Mouse (Mus musculus) testis, adult 2 months (tissue): ENCODE data around the gene Fam107b.

Experiments
- CTCF ChIP-seq: fragments of 200-500 bp; IDR thresholded peaks from 2 replicates; pipeline ENCODE4 v1.5.1; 2012; ENCODE audit warnings: low read depth, mild to moderate bottlenecking, inconsistent platforms, low read length, moderate library complexity; ENCODE audit not compliant: control insufficient read depth, insufficient read depth, insufficient replicate concordance
- POLR2A ChIP-seq: fragments of 200-500 bp; IDR thresholded peaks from 2 replicates; pipeline ENCODE4 v1.6.1; 2012; ENCODE audit warnings: low read depth, mild to moderate bottlenecking, inconsistent platforms, low read length, moderate library complexity; ENCODE audit not compliant: control insufficient read depth

DNA sequence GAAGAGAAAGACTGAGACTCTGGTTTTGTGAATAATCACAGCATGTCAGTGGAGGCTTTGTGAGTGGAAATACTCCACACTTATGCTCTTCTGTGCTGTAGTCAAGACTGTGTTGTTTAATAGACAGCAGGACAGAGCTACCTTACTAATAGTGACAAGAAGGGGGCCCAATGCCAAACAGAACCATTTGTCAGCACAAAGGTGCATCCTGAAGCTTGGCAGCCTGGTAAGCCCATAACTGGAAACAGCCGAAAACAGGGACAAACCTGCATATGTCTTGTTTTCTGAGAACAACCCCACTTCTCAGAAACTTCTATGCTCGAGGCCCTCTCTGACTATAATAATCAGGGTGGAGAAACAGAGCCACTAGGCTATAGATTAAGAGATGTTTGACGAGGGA, 85.8 kb downstream of the Fam107b start:
- TF ChIP-seq POLR2A (no peak), CTCF (no peak)
